10 mouse cellular contexts compared by ENCODE assay signal in genomic region chr16:94299210-94299609, GRCm38 (mm10).
"Had no signal": no experiment of that assay in that cellular context is flagged by ENCODE, and none has a peak within 500 bp of the region (broad histone marks: within the 10 kb centered on the region; RNA-seq: fewer than 3 reads in every experiment).

No protein-coding gene starts in this region.

- H3K4me3 ChIP-seq: limb, embryonic 13.5 days had no signal

- H3K36me3 ChIP-seq: limb, embryonic 13.5 days had no signal

- H3K9ac ChIP-seq: limb, embryonic 13.5 days; liver, embryonic 14.5 days had no signal

- H3K4me2 ChIP-seq: limb, embryonic 13.5 days had no signal

- H3K9me3 ChIP-seq: limb, embryonic 13.5 days had no signal

- H3K27ac ChIP-seq: limb, embryonic 13.5 days; liver, embryonic 14.5 days; stomach, postnatal 0 days had no signal

- DNase-seq: kidney, adult 8-10 months; kidney, postnatal 36 days; layer of hippocampus, adult 9-11 months; left cerebral cortex, postnatal 4 days; lung, adult 18-20 months; thymus, postnatal 4 days had no signal

- ATAC-seq: midbrain, embryonic 16.5 days had no signal
